Mouse (Mus musculus) olfactory bulb, adult 2 months (tissue): ENCODE measurements around the gene Msx3.

Source experiments
- CTCF ChIP-seq: fragments of 200-500 bp; IDR thresholded peaks from 2 replicates; pipeline ENCODE4 v1.5.1; 2012; ENCODE audit warnings: low read depth, mild to moderate bottlenecking, low read length, moderate library complexity; ENCODE audit not compliant: insufficient read depth
- POLR2A ChIP-seq: fragments of 200-500 bp; IDR thresholded peaks from 2 replicates; pipeline ENCODE4 v1.6.1; 2012; ENCODE audit warnings: mild to moderate bottlenecking, low read depth, low read length, moderate library complexity; ENCODE audit not compliant: insufficient read depth

- TF ChIP-seq POLR2A (no peak), CTCF (no peak)
Measured at GRCm38 (mm10) chr7:140098466-140098865, 49.6 kb upstream of the Msx3 start.
